Mouse (Mus musculus): ENCODE data around the gene Slc9a8. TPM values are rescaled to one million over a fixed set of nuclear protein-coding genes. Genes with fewer than 3 reads are reported as not detected.

Slc9a8 gene
- polyA plus RNA-seq, 1 experiment from 2014 or later: 23.3 TPM

- Histone ChIP-seq H3K9ac (no peak overlapping the region), H3K27me3 (no peaks in the 10 kb centered on the region), H3K36me3 (peaks cover 86% of the 10 kb centered on the region), H3K4me2 (replicated peaks) (no peak overlapping the region), H3K27ac (no peak overlapping the region), H3K9me3 (no peaks in the 10 kb centered on the region), H3K4me3 (no peak overlapping the region), H3K4me1 (no peaks in the 10 kb centered on the region)
- WGBS: 90% methylated on average over 5 of the region's 5 CpGs
- no peak for ATAC-seq (ENCODE audit: insufficient number of reproducible peaks, insufficient read depth, low FRiP score, low TSS enrichment)
Observed at GRCm38 (mm10) chr2:167456361-167457020, 35.0 kb downstream of the Slc9a8 start.

- Histone ChIP-seq H3K4me1 (no peaks in the 10 kb centered on the region), H3K9me3 (no peaks in the 10 kb centered on the region), H3K4me3 (no peak overlapping the region), H3K27me3 (no peaks in the 10 kb centered on the region), H3K27ac (no peak overlapping the region), H3K36me3 (peaks cover 86% of the 10 kb centered on the region), H3K9ac (no peak overlapping the region), H3K4me2 (replicated peaks) (no peak overlapping the region)
- ATAC-seq (ENCODE audit: insufficient number of reproducible peaks, insufficient read depth, low FRiP score, low TSS enrichment): no peak
- WGBS: 90% methylated on average over 9 of the region's 9 CpGs
Observed at GRCm38 (mm10) chr2:167457213-167457612, 35.7 kb downstream of the Slc9a8 start.

DNA sequence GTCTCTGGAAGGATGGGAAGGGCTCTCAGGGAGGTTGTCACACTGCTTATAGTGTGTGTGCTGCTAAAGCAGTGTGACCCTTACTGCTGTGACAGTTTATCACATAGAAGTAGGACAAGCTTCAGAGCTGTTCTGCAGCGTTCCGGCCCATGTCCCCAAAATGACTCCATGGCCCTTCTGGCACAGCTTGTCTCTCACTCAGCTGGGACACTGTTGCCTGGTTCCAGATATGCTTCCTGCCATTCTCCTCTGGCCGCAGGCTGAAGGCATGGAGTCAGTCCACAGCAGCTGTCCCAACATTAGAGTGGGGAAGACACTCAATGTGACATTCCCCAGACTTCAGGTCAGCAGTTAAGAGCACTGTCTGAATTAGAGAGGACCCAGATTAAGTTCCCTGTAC is 37.0 kb downstream of the Slc9a8 start:
- Histone ChIP-seq H3K9ac (no peak overlapping the region), H3K4me2 (replicated peaks) (no peak overlapping the region), H3K27me3 (no peaks in the 10 kb centered on the region), H3K36me3 (peaks cover 76% of the 10 kb centered on the region), H3K27ac (no peak overlapping the region), H3K4me3 (no peak overlapping the region), H3K9me3 (no peaks in the 10 kb centered on the region), H3K4me1 (no peaks in the 10 kb centered on the region)
- no peak for ATAC-seq (ENCODE audit: insufficient number of reproducible peaks, insufficient read depth, low FRiP score, low TSS enrichment)
- 88% methylated on average over 3 of the region's 3 CpGs for WGBS

DNA sequence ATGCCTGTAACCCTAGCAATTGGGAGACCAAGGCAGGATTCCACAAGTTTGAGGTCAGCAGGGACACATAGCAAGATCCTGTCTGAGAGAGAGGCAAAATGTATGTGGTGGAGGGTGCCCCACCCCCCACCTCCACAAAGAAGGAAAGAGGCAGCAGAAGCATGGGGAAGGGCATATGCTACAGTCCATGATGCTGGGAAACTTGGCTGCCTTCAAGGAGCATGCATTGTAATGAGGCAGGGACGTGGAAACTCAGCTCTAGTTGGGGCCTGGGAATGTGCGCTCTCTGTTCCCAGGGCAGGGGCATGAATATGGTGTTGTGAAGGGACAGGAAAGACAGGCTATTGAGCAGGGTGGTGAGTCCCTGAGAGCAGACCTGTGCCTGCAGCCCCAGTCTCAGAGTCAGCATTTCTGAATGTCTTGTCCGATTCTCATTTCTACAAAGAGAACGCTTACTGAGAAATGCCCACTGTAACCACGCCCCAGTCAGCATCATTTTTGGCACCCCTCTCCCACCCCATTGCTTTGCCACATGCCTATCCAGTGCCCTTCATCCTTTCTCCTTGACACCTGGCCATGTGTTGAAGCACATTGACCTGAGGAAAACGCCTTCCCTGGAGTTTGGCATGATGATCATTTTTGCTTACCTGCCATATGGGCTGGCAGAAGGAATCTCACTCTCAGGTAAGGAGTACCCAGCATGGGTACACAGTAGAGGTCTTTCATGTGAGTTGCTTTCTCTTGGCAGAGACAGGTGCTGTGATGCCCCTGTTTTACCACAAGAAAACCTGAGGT is 37.8 kb downstream of the Slc9a8 start:
- Histone ChIP-seq H3K36me3 (peaks cover 68% of the 10 kb centered on the region), H3K27me3 (no peaks in the 10 kb centered on the region), H3K4me3 (no peak overlapping the region), H3K27ac (no peak overlapping the region), H3K4me1 (no peaks in the 10 kb centered on the region), H3K9me3 (no peaks in the 10 kb centered on the region), H3K4me2 (replicated peaks) (no peak overlapping the region), H3K9ac (no peak overlapping the region)
- no peak for ATAC-seq (ENCODE audit: insufficient number of reproducible peaks, insufficient read depth, low FRiP score, low TSS enrichment)
- 93% methylated on average over 6 of the region's 6 CpGs for WGBS

DNA sequence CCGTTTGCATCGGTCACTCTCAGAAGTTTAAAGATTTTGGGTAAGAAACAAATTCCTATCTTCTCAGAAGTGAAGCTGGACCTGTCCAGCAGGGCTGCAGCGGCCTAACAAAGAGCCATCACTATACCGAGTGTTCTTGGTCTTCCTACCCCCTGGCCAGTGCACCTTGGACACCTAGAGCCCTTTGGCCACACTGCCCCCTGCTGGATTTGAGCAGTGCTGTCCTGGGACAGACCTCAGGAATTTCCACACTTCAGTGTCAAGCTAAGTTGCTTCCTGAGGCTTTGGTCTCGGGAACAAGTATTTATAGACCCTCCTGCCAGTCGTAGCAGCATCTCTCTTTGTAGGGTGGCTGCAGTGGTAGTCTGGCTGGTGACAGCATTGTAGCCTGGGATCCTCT is 41.4 kb downstream of the Slc9a8 start:
- H3K9me3 ChIP-seq: no peaks in the 10 kb centered on the region
- no peak overlapping the region for H3K4me2 ChIP-seq (replicated peaks)
- H3K4me3 ChIP-seq: no peak overlapping the region
- H3K4me1 ChIP-seq: no peaks in the 10 kb centered on the region
- peaks cover 56% of the 10 kb centered on the region for H3K36me3 ChIP-seq
- ATAC-seq (ENCODE audit: insufficient number of reproducible peaks, insufficient read depth, low FRiP score, low TSS enrichment): no peak
- no peaks in the 10 kb centered on the region for H3K27me3 ChIP-seq
- no peak overlapping the region for H3K27ac ChIP-seq
- WGBS: 69% methylated on average over 6 of the region's 6 CpGs
- no peak overlapping the region for H3K9ac ChIP-seq

DNA sequence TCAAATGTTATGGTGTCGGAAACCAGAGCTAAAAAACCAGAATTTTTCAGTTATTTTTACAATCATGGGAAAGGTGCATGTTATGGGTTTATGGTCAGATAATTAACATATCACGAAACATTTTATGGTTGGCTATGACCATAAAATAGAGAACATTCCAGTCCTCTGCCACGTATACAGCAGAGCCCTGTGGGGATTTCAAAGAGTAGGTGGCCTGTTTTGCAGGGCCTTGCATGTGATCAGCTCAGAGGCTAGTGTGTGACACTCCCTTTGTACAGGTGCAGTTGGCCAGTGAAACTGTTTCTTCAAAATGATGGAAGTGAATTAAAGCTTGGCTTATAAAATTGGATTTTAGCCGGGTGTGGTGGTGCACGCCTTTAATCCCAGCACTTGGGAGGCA is 42.3 kb downstream of the Slc9a8 start:
- H3K27me3 ChIP-seq: no peaks in the 10 kb centered on the region
- no peak overlapping the region for H3K4me3 ChIP-seq
- no peak overlapping the region for H3K4me2 ChIP-seq (replicated peaks)
- no peaks in the 10 kb centered on the region for H3K9me3 ChIP-seq
- ATAC-seq (ENCODE audit: insufficient number of reproducible peaks, insufficient read depth, low FRiP score, low TSS enrichment): no peak
- no peak overlapping the region for H3K9ac ChIP-seq
- H3K4me1 ChIP-seq: no peaks in the 10 kb centered on the region
- WGBS: 93% methylated on average over 5 of the region's 5 CpGs
- H3K27ac ChIP-seq: no peak overlapping the region
- H3K36me3 ChIP-seq: peaks cover 55% of the 10 kb centered on the region

DNA sequence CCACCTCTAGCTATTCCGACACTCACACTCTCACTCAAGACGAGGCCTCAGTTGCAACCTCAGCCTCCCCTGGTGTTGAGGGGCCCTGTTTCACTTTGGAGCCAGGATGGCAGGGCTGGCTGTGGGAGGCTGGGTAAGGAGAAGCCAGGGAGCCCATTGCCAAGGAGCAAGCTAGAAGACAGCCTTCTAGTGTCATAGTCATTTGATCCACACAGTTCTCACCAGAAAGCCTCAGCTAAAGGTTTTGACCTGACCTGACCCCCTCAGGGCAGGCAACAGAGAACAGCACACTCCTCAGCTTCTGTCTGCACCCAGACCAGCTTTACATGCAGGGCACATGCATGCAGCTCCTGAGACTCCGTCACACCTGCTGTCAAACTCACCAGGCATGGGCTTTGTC is 44.4 kb downstream of the Slc9a8 start:
- Histone ChIP-seq H3K36me3 (peaks cover 56% of the 10 kb centered on the region), H3K4me3 (no peak overlapping the region), H3K27ac (no peak overlapping the region), H3K27me3 (no peaks in the 10 kb centered on the region), H3K9ac (no peak overlapping the region), H3K4me2 (replicated peaks) (no peak overlapping the region), H3K4me1 (no peaks in the 10 kb centered on the region), H3K9me3 (no peaks in the 10 kb centered on the region)
- WGBS: 82% methylated on average over 3 of the region's 3 CpGs
- ATAC-seq (ENCODE audit: insufficient number of reproducible peaks, insufficient read depth, low FRiP score, low TSS enrichment): no peak

DNA sequence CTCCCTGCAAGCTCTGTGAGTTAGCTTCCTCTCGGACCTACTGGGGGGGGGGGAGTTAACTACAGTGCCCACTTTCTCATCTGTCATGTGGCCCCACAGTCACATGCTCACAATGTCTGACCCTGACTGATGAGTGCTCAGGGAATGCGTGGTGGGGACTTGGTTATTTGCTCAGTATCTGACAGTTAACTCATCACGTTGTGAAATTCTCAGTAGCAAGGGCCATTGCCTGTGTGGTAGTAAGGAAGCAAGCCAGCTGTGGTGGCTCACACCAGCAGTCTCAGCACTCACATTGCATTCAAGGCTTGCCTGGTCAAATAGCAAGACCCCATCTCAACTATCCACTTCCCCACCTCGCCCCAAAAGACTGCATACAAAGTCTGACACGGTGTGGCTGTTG is 45.7 kb downstream of the Slc9a8 start:
- Histone ChIP-seq H3K4me2 (replicated peaks) (no peak overlapping the region), H3K27me3 (no peaks in the 10 kb centered on the region), H3K9ac (no peak overlapping the region), H3K27ac (no peak overlapping the region), H3K4me3 (no peak overlapping the region), H3K4me1 (no peaks in the 10 kb centered on the region), H3K9me3 (no peaks in the 10 kb centered on the region), H3K36me3 (peaks cover 61% of the 10 kb centered on the region)
- WGBS: 81% methylated on average over 5 of the region's 5 CpGs
- no peak for ATAC-seq (ENCODE audit: insufficient number of reproducible peaks, insufficient read depth, low FRiP score, low TSS enrichment)

DNA sequence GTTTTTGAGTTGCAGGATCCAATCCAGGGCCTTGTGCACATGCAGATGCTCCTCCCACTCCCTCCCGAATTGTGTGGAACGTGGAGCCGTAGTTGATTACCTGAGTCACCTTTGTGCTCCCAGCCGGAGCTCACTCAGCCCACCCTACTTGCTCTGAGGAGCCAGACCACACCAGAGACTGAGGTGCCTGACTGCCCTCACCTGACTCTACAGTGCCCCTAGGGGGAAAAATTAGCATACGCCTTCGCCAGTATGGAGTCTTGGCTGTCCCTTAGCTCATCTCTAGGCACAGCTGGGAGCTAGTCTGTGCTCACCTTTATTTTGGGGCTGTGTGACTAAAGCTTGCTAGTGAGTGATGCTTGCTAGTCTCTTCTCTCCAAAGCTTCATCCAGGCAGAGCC is 46.9 kb downstream of the Slc9a8 start:
- no peak overlapping the region for H3K27ac ChIP-seq
- H3K4me1 ChIP-seq: no peaks in the 10 kb centered on the region
- no peak for ATAC-seq (ENCODE audit: insufficient number of reproducible peaks, insufficient read depth, low FRiP score, low TSS enrichment)
- WGBS: 78% methylated on average over 6 of the region's 6 CpGs
- H3K9ac ChIP-seq: no peak overlapping the region
- no peak overlapping the region for H3K4me2 ChIP-seq (replicated peaks)
- H3K9me3 ChIP-seq: no peaks in the 10 kb centered on the region
- H3K36me3 ChIP-seq: peaks cover 73% of the 10 kb centered on the region
- H3K4me3 ChIP-seq: no peak overlapping the region
- H3K27me3 ChIP-seq: no peaks in the 10 kb centered on the region

- Histone ChIP-seq H3K4me1 (no peaks in the 10 kb centered on the region; the same call in 1 of the 2 replicates), H3K9ac (no peak overlapping the region), H3K36me3 (peaks cover 81% of the 10 kb centered on the region), H3K27me3 (no peaks in the 10 kb centered on the region), H3K27ac (no peak overlapping the region), H3K9me3 (no peaks in the 10 kb centered on the region), H3K4me2 (replicated peaks) (no peak overlapping the region), H3K4me3 (no peak overlapping the region)
- 80% methylated on average over 3 of the region's 3 CpGs for WGBS
- ATAC-seq (ENCODE audit: insufficient number of reproducible peaks, insufficient read depth, low FRiP score, low TSS enrichment): no peak
Observed at GRCm38 (mm10) chr2:167470611-167471010, 49.1 kb downstream of the Slc9a8 start.

DNA sequence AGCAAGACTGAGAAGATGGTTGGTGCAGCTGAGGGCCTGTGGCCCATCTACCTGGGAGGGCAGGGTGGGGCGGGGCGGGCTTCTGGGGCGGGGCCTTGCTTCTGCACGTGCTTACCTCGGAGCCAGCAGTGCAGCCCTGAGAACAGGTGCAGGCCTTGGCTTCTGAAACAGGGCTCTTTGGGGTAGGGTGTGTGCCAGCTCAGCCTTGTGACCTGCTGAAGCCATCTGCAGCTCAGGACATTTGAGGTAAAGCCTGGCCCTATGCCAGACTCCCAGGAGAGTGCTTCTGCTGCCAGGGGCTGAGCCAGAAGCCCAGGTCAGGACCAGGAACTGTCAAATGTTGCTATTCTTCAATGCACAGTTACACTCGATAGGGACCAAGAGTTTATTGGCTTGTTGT is 50.1 kb downstream of the Slc9a8 start:
- Histone ChIP-seq H3K9me3 (no peaks in the 10 kb centered on the region), H3K27ac (no peak overlapping the region), H3K27me3 (no peaks in the 10 kb centered on the region), H3K4me3 (no peak overlapping the region), H3K4me2 (replicated peaks) (no peak overlapping the region), H3K36me3 (peaks cover 71% of the 10 kb centered on the region), H3K4me1 (peaks cover 9% of the 10 kb centered on the region), H3K9ac (no peak overlapping the region)
- 86% methylated on average over 6 of the region's 6 CpGs for WGBS
- no peak for ATAC-seq (ENCODE audit: insufficient number of reproducible peaks, insufficient read depth, low FRiP score, low TSS enrichment)

GRCm38 (mm10) chr2:167474218-167474617 is 52.7 kb downstream of the Slc9a8 start:
- Histone ChIP-seq H3K4me2 (replicated peaks) (no peak overlapping the region), H3K4me1 (peaks cover 13% of the 10 kb centered on the region), H3K27ac (no peak overlapping the region), H3K4me3 (no peak overlapping the region), H3K36me3 (peaks cover 64% of the 10 kb centered on the region), H3K27me3 (no peaks in the 10 kb centered on the region), H3K9me3 (no peaks in the 10 kb centered on the region), H3K9ac (no peak overlapping the region)
- WGBS: 91% methylated on average over 6 of the region's 6 CpGs
- no peak for ATAC-seq (ENCODE audit: insufficient number of reproducible peaks, insufficient read depth, low FRiP score, low TSS enrichment)
